Mouse (Mus musculus): ENCODE results near the gene Fhdc1. TPM values are rescaled to one million over a fixed set of nuclear protein-coding genes. Genes with fewer than 3 reads are reported as not detected.
A peak's percentile ranks its signal among the peaks of the same experiment; 100 is the strongest.

Gene Fhdc1
- polyA plus RNA-seq, 1 experiment from 2014 or later, result 6.8 TPM

GRCm38 (mm10) chr3:84412920-84413319 is 67.3 kb downstream of the Fhdc1 start:
- Histone ChIP-seq H3K27ac (replicated peaks; ENCODE audit: low read depth, low read length) (no peak overlapping the region), H3K36me3 (ENCODE audit: control insufficient read depth, insufficient read depth, low read length) (no peaks in the 10 kb centered on the region), H3K9ac (ENCODE audit: low read depth, low read length) (no peak overlapping the region), H3K9me3 (ENCODE audit: control insufficient read depth, low read length) (no peaks in the 10 kb centered on the region), H3K4me2 (ENCODE audit: low read depth, low read length) (no peak overlapping the region), H3K4me3 (ENCODE audit: low read depth, low read length) (no peak overlapping the region), H3K4me1 (ENCODE audit: control insufficient read depth, insufficient read depth, low read length) (peaks cover 4% of the 10 kb centered on the region), H3K27me3 (replicated peaks; ENCODE audit: control insufficient read depth, insufficient read depth, low read length) (no peaks in the 10 kb centered on the region)
- ATAC-seq (ENCODE audit: low read depth) (no peak), DNase-seq (ENCODE audit: low spot score) (no peak)
- WGBS, result 58% methylated on average over 5 of the region's 5 CpGs

- H3K9ac ChIP-seq (ENCODE audit: low read depth, low read length), result no peak overlapping the region
- no peaks in the 10 kb centered on the region for H3K9me3 ChIP-seq (ENCODE audit: control insufficient read depth, low read length)
- no peaks in the 10 kb centered on the region for H3K27me3 ChIP-seq (replicated peaks; ENCODE audit: control insufficient read depth, insufficient read depth, low read length)
- WGBS, result 60% methylated on average over 3 of the region's 3 CpGs
- no peaks in the 10 kb centered on the region for H3K36me3 ChIP-seq (ENCODE audit: control insufficient read depth, insufficient read depth, low read length)
- H3K4me3 ChIP-seq (ENCODE audit: low read depth, low read length), result no peak overlapping the region
- H3K4me2 ChIP-seq (ENCODE audit: low read depth, low read length), result no peak overlapping the region
- peaks cover 9% of the 10 kb centered on the region for H3K4me1 ChIP-seq (ENCODE audit: control insufficient read depth, insufficient read depth, low read length)
- no peak for DNase-seq (ENCODE audit: low spot score)
- no peak overlapping the region for H3K27ac ChIP-seq (replicated peaks; ENCODE audit: low read depth, low read length)
- no peak for ATAC-seq (ENCODE audit: low read depth)
Observed at GRCm38 (mm10) chr3:84409474-84409862, 70.8 kb downstream of the Fhdc1 start.

GRCm38 (mm10) chr3:84408756-84409473 is 71.3 kb downstream of the Fhdc1 start:
- WGBS, result 47% methylated on average over 13 of the region's 13 CpGs
- Histone ChIP-seq H3K27ac (replicated peaks; ENCODE audit: low read depth, low read length) (no peak overlapping the region), H3K9ac (ENCODE audit: low read depth, low read length) (no peak overlapping the region; the same call in 1 of the 2 replicates), H3K36me3 (ENCODE audit: control insufficient read depth, insufficient read depth, low read length) (no peaks in the 10 kb centered on the region), H3K4me3 (ENCODE audit: low read depth, low read length) (no peak overlapping the region), H3K4me2 (ENCODE audit: low read depth, low read length) (no peak overlapping the region), H3K9me3 (ENCODE audit: control insufficient read depth, low read length) (no peaks in the 10 kb centered on the region), H3K4me1 (ENCODE audit: control insufficient read depth, insufficient read depth, low read length) (peaks cover 9% of the 10 kb centered on the region), H3K27me3 (replicated peaks; ENCODE audit: control insufficient read depth, insufficient read depth, low read length) (no peaks in the 10 kb centered on the region)
- ATAC-seq (ENCODE audit: low read depth), result no peak
- no peak for DNase-seq (ENCODE audit: low spot score)

- Histone ChIP-seq H3K4me1 (ENCODE audit: control insufficient read depth, insufficient read depth, low read length) (peaks cover 9% of the 10 kb centered on the region), H3K36me3 (ENCODE audit: control insufficient read depth, insufficient read depth, low read length) (no peaks in the 10 kb centered on the region), H3K9me3 (ENCODE audit: control insufficient read depth, low read length) (no peaks in the 10 kb centered on the region), H3K9ac (ENCODE audit: low read depth, low read length) (no peak overlapping the region), H3K27ac (replicated peaks; ENCODE audit: low read depth, low read length) (no peak overlapping the region), H3K27me3 (replicated peaks; ENCODE audit: control insufficient read depth, insufficient read depth, low read length) (no peaks in the 10 kb centered on the region), H3K4me3 (ENCODE audit: low read depth, low read length) (no peak overlapping the region), H3K4me2 (ENCODE audit: low read depth, low read length) (no peak overlapping the region)
- peak; percentile 28 for DNase-seq (ENCODE audit: low spot score)
- ATAC-seq (ENCODE audit: low read depth), result no peak
- WGBS, result 48% methylated on average over 4 of the region's 4 CpGs
Observed at GRCm38 (mm10) chr3:84405523-84405922, 74.7 kb downstream of the Fhdc1 start.

GRCm38 (mm10) chr3:84403389-84403788 is 76.8 kb downstream of the Fhdc1 start:
- no peaks in the 10 kb centered on the region for H3K36me3 ChIP-seq (ENCODE audit: control insufficient read depth, insufficient read depth, low read length)
- no peak overlapping the region for H3K4me3 ChIP-seq (ENCODE audit: low read depth, low read length)
- ATAC-seq (ENCODE audit: low read depth), result no peak
- H3K9me3 ChIP-seq (ENCODE audit: control insufficient read depth, low read length), result no peaks in the 10 kb centered on the region
- H3K27ac ChIP-seq (replicated peaks; ENCODE audit: low read depth, low read length), result no peak overlapping the region
- no peaks in the 10 kb centered on the region for H3K27me3 ChIP-seq (replicated peaks; ENCODE audit: control insufficient read depth, insufficient read depth, low read length)
- DNase-seq (ENCODE audit: low spot score), result peak; percentile 60
- H3K9ac ChIP-seq (ENCODE audit: low read depth, low read length), result no peak overlapping the region
- H3K4me1 ChIP-seq (ENCODE audit: control insufficient read depth, insufficient read depth, low read length), result peaks cover 5% of the 10 kb centered on the region; the same call in 1 of the 2 replicates
- H3K4me2 ChIP-seq (ENCODE audit: low read depth, low read length), result no peak overlapping the region
- WGBS, result 33% methylated on average over 5 of the region's 5 CpGs

GRCm38 (mm10) chr3:84402716-84403115 is 77.5 kb downstream of the Fhdc1 start:
- Histone ChIP-seq H3K4me2 (ENCODE audit: low read depth, low read length) (no peak overlapping the region), H3K36me3 (ENCODE audit: control insufficient read depth, insufficient read depth, low read length) (no peaks in the 10 kb centered on the region), H3K27ac (replicated peaks; ENCODE audit: low read depth, low read length) (no peak overlapping the region), H3K4me1 (ENCODE audit: control insufficient read depth, insufficient read depth, low read length) (peaks cover 5% of the 10 kb centered on the region; the same call in 1 of the 2 replicates), H3K4me3 (ENCODE audit: low read depth, low read length) (no peak overlapping the region), H3K9me3 (ENCODE audit: control insufficient read depth, low read length) (no peaks in the 10 kb centered on the region), H3K27me3 (replicated peaks; ENCODE audit: control insufficient read depth, insufficient read depth, low read length) (no peaks in the 10 kb centered on the region), H3K9ac (ENCODE audit: low read depth, low read length) (no peak overlapping the region)
- 60% methylated on average over 2 of the region's 2 CpGs for WGBS
- DNase-seq (ENCODE audit: low spot score) (no peak), ATAC-seq (ENCODE audit: low read depth) (no peak)

- ATAC-seq (ENCODE audit: low read depth) (no peak), DNase-seq (ENCODE audit: low spot score) (no peak)
- no peaks in the 10 kb centered on the region for H3K36me3 ChIP-seq (ENCODE audit: control insufficient read depth, insufficient read depth, low read length)
- H3K4me2 ChIP-seq (ENCODE audit: low read depth, low read length), result no peak overlapping the region
- no peak overlapping the region for H3K9ac ChIP-seq (ENCODE audit: low read depth, low read length)
- H3K4me3 ChIP-seq (ENCODE audit: low read depth, low read length), result no peak overlapping the region
- 65% methylated on average over 4 of the region's 4 CpGs for WGBS
- H3K9me3 ChIP-seq (ENCODE audit: control insufficient read depth, low read length), result no peaks in the 10 kb centered on the region
- H3K4me1 ChIP-seq (ENCODE audit: control insufficient read depth, insufficient read depth, low read length), result no peaks in the 10 kb centered on the region
- H3K27ac ChIP-seq (replicated peaks; ENCODE audit: low read depth, low read length), result no peak overlapping the region
- H3K27me3 ChIP-seq (replicated peaks; ENCODE audit: control insufficient read depth, insufficient read depth, low read length), result no peaks in the 10 kb centered on the region
Observed at GRCm38 (mm10) chr3:84397976-84398375, 82.3 kb downstream of the Fhdc1 start.

GRCm38 (mm10) chr3:84396240-84396639 is 84.0 kb downstream of the Fhdc1 start:
- Histone ChIP-seq H3K9ac (ENCODE audit: low read depth, low read length) (no peak overlapping the region), H3K27ac (replicated peaks; ENCODE audit: low read depth, low read length) (no peak overlapping the region), H3K36me3 (ENCODE audit: control insufficient read depth, insufficient read depth, low read length) (no peaks in the 10 kb centered on the region), H3K4me3 (ENCODE audit: low read depth, low read length) (no peak overlapping the region), H3K4me1 (ENCODE audit: control insufficient read depth, insufficient read depth, low read length) (no peaks in the 10 kb centered on the region), H3K27me3 (replicated peaks; ENCODE audit: control insufficient read depth, insufficient read depth, low read length) (no peaks in the 10 kb centered on the region), H3K4me2 (ENCODE audit: low read depth, low read length) (no peak overlapping the region), H3K9me3 (ENCODE audit: control insufficient read depth, low read length) (0 out of 2 replicates have a peak, but pooled peaks cover under 1% of the 10 kb centered on the region)
- WGBS, result 77% methylated on average over 2 of the region's 2 CpGs
- DNase-seq (ENCODE audit: low spot score), result no peak
- ATAC-seq (ENCODE audit: low read depth), result no peak

- H3K36me3 ChIP-seq (ENCODE audit: control insufficient read depth, insufficient read depth, low read length), result no peaks in the 10 kb centered on the region
- 0 out of 2 replicates have a peak, but pooled peaks cover 5% of the 10 kb centered on the region for H3K9me3 ChIP-seq (ENCODE audit: control insufficient read depth, low read length)
- no peak overlapping the region for H3K27ac ChIP-seq (replicated peaks; ENCODE audit: low read depth, low read length)
- ATAC-seq (ENCODE audit: low read depth) (no peak), DNase-seq (ENCODE audit: low spot score) (no peak)
- no peak overlapping the region for H3K9ac ChIP-seq (ENCODE audit: low read depth, low read length)
- no peak overlapping the region for H3K4me3 ChIP-seq (ENCODE audit: low read depth, low read length)
- H3K4me1 ChIP-seq (ENCODE audit: control insufficient read depth, insufficient read depth, low read length), result no peaks in the 10 kb centered on the region
- H3K4me2 ChIP-seq (ENCODE audit: low read depth, low read length), result no peak overlapping the region
- H3K27me3 ChIP-seq (replicated peaks; ENCODE audit: control insufficient read depth, insufficient read depth, low read length), result no peaks in the 10 kb centered on the region
Observed at GRCm38 (mm10) chr3:84395840-84396239, 84.4 kb downstream of the Fhdc1 start.
